Mouse (Mus musculus) lung, postnatal 0 days (tissue): ENCODE measurements around the gene Gdpd5.

Experiments used
- CTCF ChIP-seq: IDR thresholded peaks from 2 replicates; pipeline ENCODE4 v1.5.1; 2016; ENCODE audit warnings: antibody characterized with exemption, mild to moderate bottlenecking
- EP300 ChIP-seq: IDR thresholded peaks from 2 replicates; pipeline ENCODE4 v1.6.1; 2016; ENCODE audit warnings: antibody characterized with exemption, mild to moderate bottlenecking, control low read depth

DNA sequence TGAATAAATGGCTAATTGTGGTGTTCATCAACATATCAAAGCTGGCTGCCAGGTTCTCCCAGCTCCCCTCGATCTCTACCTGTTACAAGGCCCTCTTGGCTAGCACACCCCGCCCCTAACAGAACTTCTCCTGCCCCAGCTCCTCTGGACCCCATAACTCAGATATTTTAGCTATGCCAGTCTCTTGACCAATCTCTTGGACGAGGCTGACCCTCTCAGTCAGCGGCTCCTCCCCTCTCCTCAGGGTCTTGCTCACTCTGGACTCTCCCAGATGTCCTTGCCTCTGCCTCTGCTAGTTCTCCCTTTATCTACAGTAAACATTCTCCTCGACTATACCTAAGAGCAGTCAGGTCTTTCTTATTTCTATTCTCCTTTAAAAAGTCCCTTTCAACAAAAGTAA lies 119.4 kb downstream of the Gdpd5 start:
- no peak for TF ChIP-seq EP300
- TF ChIP-seq CTCF: no peak
